Mouse (Mus musculus): ENCODE data around the gene Gm10408.
"Not testable (repeated sequence)": the region's sequence is repeated elsewhere in the genome, so short reads cannot be mapped to it uniquely, and the experiment has no call there.

The Gm10408 gene

DNA sequence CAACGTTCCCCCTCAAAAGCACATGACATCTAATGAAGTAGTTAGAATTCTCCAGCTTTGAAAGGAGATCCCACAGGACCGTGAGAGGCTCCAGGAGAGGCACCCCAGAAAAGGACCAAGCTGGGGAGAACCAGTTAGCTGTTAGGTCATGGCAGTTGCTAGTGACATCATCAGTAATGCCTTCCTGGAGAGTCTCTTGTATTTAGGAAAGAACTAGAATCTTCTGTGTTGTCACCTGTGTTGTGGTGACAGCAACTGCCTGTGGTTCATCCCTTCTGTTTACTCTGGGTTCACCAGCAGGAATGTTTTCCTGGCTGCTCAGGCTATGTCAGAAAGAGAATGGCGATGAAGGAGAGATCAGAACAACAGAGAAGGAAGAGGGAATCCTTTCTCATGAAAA, at the start of gene Gm10408:
Gene Gm10408, plus strand, starts transcription at position 301 of the 400 bp plus-strand sequence.
- CTCF ChIA-PET: not testable (repeated sequence)

DNA sequence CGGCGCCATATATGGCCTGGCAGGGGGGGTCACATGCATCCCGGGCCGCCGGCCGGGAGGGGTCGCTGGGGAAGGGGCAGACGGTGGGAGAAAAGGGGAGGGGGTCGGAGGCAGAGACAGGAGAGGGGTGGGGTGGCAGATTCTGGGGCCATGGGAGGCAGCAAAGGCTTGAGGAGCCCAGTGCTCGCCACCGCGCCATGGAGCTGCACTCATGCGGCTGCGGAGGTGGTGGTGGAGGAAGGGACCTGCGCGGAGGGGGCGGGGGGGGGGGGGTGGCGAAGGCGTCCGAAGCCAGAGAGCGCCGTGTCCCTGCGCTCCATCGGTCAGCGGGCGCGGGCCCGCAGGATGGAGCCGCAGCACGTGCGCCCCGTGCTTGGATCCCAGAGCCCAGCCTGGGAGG, 36.9 kb upstream of the Gm10408 start, which contains the start of gene Gm10409:
Gene Gm10409, plus strand, starts transcription at position 301 of the 400 bp plus-strand sequence.
- CTCF ChIA-PET: not testable (repeated sequence)

DNA sequence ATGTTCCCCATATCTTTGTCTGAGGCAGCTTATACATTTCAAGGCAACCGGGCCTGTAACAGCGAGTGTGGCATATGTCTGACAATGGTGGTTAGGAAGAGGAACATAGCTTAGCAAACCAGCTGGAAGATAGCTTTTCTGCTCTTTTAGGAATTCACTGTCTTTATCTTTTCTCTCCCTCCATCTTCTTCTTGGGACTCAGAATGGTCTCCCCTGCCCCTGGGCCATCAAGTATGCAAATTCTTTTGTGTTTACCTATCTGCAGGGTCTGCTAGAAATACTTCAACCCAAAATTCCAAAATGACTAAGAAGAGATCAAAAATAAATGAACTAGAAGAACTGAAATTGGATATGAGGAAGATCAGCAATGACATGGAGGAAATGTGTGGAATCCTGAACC, 21.4 kb upstream of the Gm10408 start, which contains the start of gene Gm3005:
Gene Gm3005, plus strand, starts transcription at position 301 of the 400 bp plus-strand sequence.
- CTCF ChIA-PET: not testable (repeated sequence)
